Mouse (Mus musculus): ENCODE data around the gene Apold1. TPM values are rescaled to one million over a fixed set of nuclear protein-coding genes. Genes with fewer than 3 reads are reported as not detected.

Apold1 gene
- polyA plus RNA-seq, 1 experiment from 2014 or later = 3.5 TPM

DNA sequence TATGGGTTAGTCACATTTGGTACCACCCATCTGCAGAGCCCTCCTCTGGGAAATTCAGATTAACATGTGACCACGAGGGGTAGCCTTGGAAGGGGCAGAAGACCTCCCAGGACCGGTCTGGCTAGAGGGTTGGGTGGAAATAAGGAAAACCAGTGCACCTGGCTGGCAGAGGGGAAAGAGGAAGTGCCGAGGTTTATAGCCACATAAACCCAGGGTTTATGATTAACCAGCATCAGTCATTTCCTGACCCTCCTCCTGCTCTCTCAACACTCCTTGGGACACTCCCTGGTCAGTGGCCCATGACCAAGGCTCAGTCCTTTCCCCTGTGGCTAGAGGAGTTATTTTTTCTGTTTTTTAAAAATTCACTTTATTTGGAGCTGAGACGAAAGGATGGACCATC lies 47.7 kb downstream of the Apold1 start:
- Histone ChIP-seq H3K4me1 (ENCODE audit: control insufficient read depth, insufficient read depth, low read length) (no peaks in the 10 kb centered on the region), H3K9ac (ENCODE audit: low read length) (no peak overlapping the region), H3K9me3 (replicated peaks; ENCODE audit: control insufficient read depth, low read length) (no peaks in the 10 kb centered on the region), H3K27me3 (replicated peaks; ENCODE audit: control insufficient read depth, insufficient read depth, low read length) (no peaks in the 10 kb centered on the region), H3K36me3 (ENCODE audit: control insufficient read depth, insufficient read depth, low read length) (peaks cover 4% of the 10 kb centered on the region), H3K27ac (ENCODE audit: low read depth, low read length) (no peak overlapping the region), H3K4me2 (ENCODE audit: low read length) (no peak overlapping the region), H3K4me3 (ENCODE audit: low read depth, low read length) (no peak overlapping the region)
- 75% methylated on average over 4 of the region's 4 CpGs for WGBS
- ATAC-seq = no peak
- DNase-seq (ENCODE audit: low spot score) = no peak

Other genes with a start within 250 kb of the Apold1 start
- 9.3 and 9.4 TPM in 2 replicates for gene Dusp16, start 189.1 kb upstream of the Apold1 start, polyA plus RNA-seq (2014; fragmentation: Nextera tagmentation; extraction: Ambion mirVana)
- 1.8 and 2.9 TPM in 2 replicates for gene Crebl2, start 151.6 kb upstream of the Apold1 start, polyA plus RNA-seq (2014; fragmentation: Nextera tagmentation; extraction: Ambion mirVana)
- 42.4 and 46.2 TPM in 2 replicates for gene Gpr19, start 83.1 kb upstream of the Apold1 start, polyA plus RNA-seq (2014; fragmentation: Nextera tagmentation; extraction: Ambion mirVana)
- 58.8 and 63.3 TPM in 2 replicates for gene Cdkn1b, start 61.3 kb upstream of the Apold1 start, polyA plus RNA-seq (2014; fragmentation: Nextera tagmentation; extraction: Ambion mirVana)
- 79.8 and 87.1 TPM in 2 replicates for gene Ddx47, start 29.9 kb downstream of the Apold1 start, polyA plus RNA-seq (2014; fragmentation: Nextera tagmentation; extraction: Ambion mirVana)
- 0.61 and 0.95 TPM in 2 replicates for gene Gprc5a, start 83.9 kb downstream of the Apold1 start, polyA plus RNA-seq (2014; fragmentation: Nextera tagmentation; extraction: Ambion mirVana)
- not detected in 2 replicates for gene Gprc5d, start 136.6 kb downstream of the Apold1 start, polyA plus RNA-seq (2014; fragmentation: Nextera tagmentation; extraction: Ambion mirVana)
- 75.5 and 95.1 TPM in 2 replicates for gene Fam234b, start 216.3 kb downstream of the Apold1 start, polyA plus RNA-seq (2014; fragmentation: Nextera tagmentation; extraction: Ambion mirVana)
- gene Hebp1, start 216.3 kb downstream of the Apold1 start, polyA plus RNA-seq (2014; fragmentation: Nextera tagmentation; extraction: Ambion mirVana) = 4.6 and 6.8 TPM in 2 replicates

Measured in forebrain, embryonic 14.5 days (tissue).